Mouse (Mus musculus) kidney, adult 8-10 months (tissue): ENCODE measurements around the gene Tpst1.

ENCODE experiments used
- DNase-seq, 2 experiments: peaks; one replicate each; pipeline ENCODE4 v3.0.0; 2022

Tpst1 gene

DNA sequence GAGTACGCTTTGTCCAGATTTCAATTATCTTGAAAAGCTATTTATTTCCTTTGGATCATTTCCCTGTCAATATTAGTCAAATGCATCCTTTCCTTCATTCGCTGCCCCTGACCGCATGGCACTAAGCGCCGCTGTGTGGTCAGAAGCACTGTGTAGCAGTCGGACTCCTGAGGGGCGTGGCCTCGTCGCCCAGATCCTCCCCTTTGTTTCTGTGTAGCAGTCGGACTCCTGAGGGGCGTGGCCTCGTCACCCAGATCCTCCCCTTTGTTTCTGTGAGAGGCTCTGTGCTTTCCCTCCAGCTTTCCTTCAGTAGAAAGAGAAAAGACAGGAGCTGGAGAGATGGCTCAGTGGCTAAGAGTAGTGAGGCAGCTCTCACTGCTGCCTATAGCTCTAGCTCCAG, 23.6 kb downstream of the Tpst1 start:
- DNase-seq: no peak

DNA sequence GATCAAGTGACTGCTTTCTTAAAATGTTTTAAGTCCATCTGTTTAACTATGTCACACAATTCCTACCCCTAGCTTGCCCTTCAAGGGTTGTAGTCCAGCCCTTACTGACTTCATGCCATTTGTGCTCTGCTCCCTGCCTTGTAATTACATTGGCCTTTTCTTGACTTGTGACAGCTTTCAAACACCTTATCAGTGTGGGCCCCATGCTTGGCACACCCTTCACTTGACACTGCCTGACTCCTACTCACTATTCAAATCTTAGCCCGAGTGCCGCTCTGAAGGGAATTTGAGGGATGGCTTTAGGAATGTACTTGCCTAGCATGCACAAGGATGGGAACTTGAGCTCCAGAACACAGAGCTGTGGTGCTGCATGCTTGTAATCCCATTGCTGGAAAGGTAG, 24.7 kb downstream of the Tpst1 start:
- DNase-seq: no peak

DNA sequence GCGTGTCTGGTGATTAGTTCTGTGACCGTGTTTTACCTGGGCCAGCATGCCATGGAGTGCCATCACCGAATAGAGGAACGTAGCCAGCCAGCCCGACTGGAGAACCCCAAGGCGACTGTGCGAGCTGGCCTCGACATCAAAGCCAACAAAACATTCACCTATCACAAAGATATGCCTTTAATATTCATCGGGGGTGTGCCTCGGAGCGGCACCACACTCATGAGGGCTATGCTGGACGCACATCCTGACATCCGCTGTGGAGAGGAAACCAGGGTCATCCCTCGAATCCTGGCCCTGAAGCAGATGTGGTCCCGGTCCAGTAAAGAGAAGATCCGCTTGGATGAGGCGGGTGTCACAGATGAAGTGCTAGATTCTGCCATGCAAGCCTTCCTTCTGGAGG, 28.6 kb downstream of the Tpst1 start:
- DNase-seq: no peak

DNA sequence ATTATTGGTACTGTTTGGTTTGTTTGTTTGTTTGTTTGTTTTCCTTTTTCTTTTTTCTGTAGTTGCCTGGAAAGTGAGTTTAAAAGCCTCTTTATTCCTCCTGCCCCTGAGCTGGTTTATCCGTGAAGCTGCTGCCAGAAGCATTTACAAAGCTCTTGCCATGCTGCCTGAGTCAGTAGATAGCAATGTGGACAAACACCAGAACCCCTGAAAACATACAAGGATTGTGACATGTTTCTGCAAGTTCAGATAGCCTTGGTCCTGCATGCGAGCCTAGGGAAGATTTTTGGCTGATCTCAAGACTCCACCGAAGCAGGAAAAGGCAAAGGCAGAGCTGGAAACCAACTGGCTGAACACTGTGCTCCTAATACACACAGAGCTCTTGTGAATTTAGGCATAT, 36.2 kb downstream of the Tpst1 start:
- DNase-seq: no peak

DNA sequence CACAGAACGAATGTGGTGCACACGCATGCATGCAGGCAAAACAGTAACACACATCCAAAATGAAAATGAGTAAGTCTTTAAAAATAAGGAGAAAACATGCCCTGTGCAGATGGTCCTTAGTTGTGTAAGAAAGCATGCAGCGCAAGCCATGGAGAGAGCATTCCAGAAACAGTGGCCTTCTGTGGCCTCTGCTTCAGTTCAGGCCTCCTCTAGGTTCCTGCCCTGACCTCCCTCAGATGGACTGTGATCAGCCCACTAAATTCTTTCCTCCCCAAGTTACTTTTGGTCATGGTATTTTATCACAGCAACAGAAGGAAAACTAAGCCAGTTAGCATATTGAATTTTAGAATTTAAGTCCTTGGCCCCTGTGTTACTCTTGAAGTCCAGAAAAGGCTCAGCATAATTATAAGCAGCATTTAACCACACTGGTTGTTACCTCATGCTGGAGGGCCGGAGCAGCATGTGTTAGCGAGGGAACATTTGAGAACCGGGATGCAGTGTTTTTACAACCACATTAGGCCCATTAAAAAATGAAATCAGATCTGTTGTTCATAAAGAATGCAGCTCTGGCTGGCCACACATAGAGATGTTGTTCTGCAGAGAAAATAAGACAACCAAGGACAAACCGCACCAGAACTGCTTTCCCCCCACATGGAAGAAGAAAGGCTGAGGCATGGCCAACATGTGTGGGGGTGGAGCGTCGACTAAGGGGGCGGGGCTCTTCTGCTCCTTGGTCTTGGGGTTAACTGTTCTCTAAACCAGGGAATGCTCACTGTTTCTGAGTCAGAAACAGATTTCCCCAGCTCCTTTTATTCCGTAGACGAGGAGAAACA, 37.7 kb downstream of the Tpst1 start:
- DNase-seq: no peak

DNA sequence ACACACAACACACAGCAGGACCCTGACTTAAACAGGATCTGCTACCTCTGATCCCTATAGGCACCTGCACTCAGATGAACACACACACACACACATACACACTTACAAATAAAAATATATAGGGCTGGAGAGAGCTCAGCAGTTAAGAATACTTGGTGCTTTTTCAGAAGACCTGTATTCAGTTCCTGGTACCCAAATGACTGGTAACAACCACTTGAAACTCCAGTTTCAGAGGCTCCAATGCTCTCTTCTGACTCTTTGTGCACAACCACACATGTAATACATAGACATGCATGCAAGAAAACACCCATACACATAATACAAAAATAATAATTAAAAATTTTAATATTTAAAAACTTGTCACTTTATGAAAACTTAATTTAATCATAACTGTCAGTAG, 39.5 kb downstream of the Tpst1 start:
- DNase-seq: no peak

DNA sequence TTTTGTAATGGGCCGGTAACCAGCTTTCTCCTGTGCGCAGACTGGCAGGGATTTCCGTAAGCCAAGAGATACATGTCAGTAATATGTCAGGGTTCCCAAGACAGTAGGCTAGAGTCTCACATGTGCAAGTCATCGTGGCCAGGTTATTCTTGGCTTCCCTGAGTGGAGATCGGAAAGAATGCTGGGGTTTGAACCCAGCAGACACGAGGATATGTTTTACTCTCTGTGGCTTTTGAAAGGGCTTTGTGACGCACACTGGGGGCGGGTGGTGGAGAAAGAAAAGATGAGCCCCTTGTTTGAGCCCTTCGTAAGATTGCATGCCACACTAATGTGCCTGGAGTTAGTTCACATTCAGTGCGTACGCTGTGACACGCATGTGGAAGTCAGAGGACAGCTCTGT, 43.0 kb downstream of the Tpst1 start:
- DNase-seq: no peak

DNA sequence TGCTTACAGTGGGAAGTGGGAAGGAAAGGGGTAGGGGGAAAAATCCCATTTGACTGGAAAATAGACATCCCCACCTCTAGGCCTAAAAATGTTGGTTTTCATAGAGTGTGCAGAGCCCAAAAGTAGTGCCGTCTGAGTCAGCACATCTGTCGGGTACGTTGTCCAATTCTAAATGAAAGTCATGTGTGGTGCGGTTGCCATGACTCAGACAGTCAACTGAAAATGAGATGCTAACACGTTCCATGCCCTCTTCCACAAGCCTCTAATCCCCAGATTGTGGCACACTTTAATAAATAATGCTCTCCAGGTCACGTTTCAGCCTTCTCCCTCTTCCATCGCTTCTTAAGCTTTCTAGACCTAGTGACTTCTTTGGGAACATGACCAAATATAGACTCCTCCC, 43.7 kb downstream of the Tpst1 start:
- no peak for DNase-seq

DNA sequence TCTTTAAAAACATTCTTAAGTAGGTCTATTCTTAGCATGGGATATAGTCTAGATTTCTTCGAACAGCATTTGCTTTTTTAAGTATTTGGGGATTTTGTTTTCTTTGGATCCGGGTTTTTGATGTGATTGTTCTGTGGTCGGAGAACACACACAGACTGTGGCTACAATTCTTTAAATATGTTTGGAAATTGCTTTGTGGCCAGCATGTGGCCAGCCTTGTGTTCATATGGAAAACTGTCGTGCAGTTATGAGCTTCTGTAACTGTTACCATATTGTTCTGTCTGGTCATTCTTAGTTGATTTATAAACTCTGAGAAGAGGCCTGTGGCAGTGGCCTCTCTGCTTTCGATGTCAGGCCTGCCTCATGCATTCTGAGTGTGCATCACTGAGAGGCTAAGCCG, 44.8 kb downstream of the Tpst1 start:
- DNase-seq: no peak

DNA sequence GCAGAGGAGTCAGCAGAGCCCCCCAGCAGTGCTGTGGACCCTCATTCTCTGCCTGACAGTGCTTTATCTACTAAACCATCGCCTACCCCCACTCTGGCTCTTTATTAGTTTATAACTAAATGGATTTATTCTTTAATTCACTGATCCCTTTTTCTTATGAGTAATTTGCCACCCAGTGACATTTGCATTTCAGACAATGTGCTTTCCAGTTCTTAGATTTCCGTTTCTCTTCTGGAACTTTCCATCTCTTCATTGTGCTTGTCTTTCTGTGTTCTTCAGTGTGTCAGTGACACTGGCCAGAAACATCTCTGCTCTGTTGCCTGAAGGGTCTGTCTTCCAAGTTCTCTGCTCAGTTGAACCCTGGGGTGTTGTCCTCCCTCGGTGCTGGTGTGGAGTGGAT, 46.1 kb downstream of the Tpst1 start:
- DNase-seq: no peak

DNA sequence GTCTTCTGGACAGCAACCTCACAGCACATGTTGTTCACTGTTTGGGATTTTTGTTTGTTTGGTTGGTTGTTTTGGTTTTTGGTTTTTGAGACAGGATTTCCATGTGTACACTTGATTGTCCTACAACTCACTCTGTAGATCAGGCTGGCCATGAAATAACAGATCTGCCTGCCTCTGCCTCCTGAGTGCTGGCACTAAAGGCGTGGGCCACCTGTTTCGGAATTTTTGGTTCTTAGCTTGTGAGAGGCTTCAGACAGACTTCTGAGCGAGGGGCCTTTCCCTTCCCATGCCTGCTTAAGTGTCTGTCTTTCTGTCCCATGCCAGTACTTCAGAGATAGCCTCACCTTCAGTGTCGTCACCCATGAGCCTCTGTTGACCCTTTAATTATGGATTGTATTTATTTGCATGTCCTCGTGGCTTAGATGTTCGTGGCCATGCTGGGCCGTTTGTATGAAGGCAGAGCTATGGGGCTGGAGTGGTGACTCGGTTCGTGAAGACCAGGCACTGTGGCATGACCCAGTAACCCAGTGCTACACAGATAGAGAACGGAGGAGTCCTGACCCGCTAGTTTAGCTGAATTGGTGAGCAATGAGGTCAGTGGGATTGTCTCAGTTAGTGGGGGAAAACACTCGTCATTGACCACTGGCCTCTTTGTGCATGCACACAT, 47.1 kb downstream of the Tpst1 start:
- DNase-seq: no peak

DNA sequence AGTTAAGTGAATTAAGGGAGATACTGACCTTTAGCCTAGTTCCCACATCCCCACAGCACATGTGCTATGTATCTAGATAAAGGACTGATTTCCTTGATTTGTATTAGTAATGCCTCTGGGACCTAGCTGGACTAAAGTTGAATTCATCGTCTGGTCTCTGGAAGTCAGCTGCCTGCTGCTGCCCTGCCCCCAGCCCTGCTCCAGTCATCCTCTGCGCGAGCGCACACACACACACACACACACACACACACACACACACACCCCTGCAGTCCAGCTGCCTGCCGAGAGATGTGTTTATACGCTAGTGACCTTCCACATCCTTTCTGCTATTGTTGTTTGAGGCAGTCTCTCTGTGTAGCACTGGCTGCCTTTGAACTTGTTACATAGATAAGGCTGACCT, 47.8 kb downstream of the Tpst1 start:
- no peak for DNase-seq

DNA sequence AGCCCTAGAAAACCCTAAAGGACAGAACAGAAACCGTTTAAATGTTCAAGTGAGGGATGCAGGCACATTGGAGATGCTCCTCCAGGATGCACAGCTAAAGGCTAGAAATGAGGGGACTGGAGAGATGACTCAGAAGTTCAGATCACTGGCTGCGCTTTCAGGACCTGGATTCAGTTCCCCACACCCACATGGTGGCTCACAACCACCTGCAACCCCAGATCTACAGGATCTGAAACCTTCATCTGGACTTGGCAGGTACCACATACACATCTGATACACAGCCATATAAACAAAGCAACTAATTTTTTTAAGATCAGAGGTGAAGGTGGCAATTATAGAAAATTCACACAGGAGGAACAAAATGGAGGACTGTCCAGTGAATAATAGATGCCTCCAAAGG, 49.2 kb downstream of the Tpst1 start:
- DNase-seq: no peak

DNA sequence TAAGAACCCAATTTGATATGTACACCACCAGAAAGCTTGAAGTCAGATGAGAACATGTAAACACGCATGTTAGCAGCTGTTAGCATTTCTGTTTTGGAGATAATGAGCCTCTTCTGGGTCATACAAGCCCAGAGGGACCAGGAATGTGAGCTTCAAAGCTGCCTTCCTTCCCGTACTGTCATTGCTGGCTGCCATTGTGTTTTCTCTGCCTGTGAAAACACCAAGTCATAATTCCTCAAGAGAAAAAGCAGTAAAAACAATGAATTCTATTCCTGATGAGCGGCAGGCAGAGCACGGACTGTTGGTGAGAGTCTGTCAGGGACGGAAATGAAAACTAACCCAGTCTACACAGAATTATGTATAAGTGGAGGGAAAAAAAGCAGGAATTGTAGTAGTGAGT, 51.1 kb downstream of the Tpst1 start:
- DNase-seq: no peak

DNA sequence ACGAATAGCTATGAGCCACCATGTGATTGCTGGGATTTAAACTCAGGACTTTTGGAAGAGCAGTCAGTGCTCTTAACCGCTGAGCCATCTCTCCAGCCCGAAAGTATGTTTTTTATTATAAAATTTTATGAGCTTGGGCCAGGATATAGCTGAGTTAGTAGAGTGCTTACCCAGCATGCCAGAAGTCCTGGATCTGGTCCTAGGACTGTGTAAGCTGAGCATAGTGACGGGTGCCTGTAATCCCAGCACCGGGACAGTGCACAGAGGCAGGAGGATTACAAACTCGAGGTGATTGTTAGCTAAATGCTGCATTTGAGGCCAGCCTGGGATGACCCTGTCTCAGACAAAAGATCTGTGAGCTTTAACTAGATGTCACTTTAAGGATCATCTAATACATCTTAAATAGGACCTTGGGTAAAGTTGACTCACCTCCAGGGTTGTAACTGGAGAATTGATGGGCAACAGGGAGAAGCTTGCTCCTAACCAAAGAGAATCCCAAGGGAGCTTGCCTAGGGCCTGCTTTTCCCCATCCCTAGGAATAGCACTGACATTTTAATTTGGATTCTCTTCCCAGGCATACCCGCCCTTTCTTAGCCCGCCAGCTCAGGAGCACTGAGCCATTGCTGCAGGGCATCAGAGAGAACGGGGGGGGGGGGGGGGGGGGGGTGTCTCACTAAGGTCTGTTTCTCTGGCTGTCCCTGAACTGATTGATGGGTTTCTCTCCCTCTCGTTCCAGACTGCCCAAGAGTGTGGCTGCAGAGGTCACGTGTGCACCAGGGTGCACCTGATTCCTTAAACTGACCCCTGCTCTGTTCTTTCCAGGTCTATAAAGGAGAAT, 55.8 kb downstream of the Tpst1 start:
- DNase-seq: no peak

DNA sequence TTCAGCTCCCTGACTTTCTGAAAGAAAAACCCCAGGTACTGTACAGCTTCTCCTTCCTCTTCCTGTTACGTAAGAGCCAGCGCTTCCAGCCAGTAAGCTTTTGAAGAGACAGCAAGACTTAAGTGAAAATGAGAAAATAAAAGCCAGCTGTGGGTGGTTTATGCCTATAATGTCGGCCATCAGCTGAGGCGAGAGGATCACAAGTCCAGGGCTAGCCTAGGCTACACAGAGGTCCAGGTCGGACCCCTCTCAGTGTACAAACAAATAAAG, 56.3 kb downstream of the Tpst1 start:
- DNase-seq: no peak

DNA sequence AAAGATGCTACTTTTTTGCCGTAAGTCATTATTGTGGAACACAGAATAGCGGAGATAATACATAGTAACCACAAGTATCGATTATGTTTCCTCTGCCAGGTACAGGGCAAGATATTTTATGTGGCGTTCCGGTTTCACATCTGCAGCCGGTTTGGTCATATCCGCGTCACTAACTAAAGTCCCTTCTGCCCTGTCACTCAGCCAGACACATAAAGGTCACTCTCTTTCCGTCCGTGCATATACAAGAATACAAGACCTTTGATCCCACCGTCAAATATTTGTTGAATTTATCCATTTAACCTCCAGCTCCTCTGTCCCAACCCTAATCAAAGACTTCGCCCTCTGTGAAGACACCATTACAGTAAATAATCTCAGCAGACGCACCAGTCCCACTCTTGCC, 63.5 kb downstream of the Tpst1 start:
- DNase-seq: no peak

DNA sequence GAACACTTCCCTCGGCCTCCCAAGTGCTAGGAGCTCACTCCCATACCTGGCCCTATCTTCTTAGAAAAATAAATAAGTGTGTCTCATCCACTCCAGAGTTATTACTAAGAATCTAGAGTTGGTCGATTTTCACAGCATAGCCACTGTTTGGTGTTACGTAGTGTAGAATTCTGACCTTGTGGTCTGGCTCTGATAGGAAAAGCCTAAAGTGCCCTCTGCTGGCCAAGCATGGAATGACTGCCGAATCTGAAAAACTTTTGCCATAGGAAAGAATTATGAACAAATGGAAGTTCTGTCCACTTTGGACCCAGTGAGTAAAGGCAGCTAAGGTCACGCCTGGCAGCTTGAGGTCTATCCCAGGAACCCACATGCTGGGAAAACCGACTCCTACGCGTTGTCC, 66.3 kb downstream of the Tpst1 start:
- peak; percentile 62 to 88 for DNase-seq

DNA sequence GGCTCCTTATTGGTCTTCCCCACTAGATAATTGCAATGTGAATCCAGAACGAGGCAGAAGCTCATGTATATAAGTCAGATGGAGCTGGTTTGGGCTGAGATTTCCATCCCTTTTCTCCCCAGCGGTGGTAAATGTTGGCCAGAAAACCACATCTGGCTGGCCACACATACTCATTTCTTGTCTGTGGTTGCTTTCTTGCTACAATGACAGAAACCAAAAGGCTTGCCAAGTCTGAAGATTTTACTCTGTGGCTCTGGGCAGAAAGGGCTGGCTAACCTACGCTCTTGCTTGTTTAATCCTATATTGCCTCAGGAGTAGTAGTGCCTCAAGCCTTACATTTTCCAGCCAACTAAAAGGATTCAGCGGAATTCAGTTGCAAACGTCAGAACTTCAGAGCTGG, 68.0 kb downstream of the Tpst1 start:
- no peak for DNase-seq

DNA sequence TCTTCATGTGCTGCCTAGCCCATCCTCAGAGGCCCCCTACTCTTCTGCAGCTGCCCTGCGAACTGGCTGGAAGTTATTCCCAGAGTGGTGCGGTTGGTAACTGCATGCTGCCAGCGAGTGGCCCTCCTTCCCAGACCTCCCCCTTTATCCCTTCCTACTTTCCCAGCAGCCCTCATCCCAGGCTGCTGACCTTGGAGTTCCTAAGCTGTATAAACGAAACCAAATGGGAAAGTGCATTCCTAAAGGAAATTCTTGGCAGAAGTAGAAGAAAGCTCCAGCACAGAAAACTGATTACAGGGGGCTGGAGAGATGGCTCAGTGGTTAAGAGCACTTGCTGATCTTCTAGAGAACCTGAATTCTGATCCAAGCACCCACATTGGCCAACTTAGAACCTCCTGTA, 68.9 kb downstream of the Tpst1 start:
- DNase-seq: no peak

DNA sequence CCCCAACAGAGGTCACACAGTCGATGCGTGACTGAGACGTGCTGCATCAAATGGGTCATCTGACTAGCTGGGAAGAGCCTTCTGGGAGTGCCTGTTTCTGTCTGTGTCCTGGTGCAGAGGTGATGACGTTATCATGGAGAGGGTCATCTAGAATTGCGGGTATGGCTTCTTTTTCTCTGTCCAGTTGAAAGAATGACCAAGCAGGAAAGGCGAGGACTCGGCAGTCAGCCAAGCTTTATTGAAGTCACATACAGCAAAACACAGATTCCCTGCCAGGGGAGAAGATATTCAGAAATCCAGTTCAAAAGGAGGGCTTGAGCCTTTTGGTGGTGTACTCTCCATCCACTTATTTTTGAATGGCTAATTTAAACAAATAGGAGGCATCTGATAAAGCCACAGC, 70.0 kb downstream of the Tpst1 start:
- no peak for DNase-seq

DNA sequence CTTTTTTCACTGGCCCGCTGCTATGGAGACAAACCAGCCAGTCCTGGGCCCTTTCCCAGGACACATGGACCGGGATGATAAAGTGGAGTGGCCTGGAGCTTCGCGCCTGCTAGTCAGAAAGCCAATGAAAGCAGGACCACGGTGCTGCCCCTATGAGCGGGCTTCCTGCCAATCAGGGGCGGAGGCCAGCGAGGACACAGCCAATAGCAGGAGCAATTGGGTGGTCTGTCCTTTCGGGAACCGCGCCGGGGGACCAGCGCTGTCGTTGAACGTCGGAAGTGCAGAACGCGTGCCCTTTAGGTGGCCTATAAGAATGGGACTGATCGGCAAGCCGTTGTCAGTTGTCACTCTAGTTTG, 70.8 kb downstream of the Tpst1 start:
- DNase-seq: peak; percentile 58 to 70

DNA sequence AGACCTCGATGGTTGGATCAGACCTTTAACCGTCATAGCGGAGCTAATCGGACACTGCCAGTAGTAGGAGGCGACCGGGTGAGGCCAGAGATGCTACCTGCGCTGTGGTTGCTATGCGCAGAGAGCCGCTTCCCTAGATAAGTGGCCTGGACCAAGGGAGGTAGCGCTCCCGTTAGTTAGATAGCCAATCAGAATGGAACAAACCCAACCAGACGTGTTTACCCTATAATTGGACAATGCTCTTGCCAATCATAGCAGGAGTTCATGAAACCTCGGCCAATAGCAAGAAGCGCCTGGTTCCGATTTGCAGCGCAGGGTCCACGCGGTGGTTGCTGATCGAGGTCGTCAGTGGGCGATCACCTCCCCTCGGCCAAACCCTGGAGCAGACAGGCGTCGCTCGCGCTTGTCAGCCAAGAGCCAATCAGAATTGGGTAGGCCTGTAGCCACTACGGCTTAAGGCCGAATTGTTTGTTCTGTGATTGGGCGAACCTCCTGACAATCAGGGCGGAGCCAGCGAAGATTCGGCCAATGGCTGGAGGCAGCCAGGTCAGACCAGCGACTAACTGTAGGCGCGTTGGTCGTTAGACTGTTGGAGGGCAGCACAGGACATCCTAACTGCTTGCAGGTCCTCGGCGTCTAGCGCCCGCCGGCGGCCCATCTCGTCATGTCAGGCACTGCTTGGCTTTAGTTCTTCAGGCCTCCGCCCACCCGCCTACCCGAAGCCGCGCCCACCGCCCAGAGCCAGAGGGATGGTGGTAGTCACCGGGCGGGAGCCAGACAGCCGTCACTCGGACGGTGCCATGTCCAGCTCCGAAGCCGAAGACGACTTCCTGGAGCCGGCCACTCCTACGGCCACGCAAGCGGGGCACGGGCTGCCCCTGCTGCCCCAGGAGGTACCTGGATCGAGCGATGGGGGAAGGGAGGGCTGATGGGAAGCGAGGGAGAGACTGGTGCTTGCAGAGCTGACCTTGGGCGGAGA, 71.5 kb downstream of the Tpst1 start, which contains the start of gene Kctd7:
Gene Kctd7 (plus strand): TSS at position 528 of the 979 bp plus-strand sequence.
- peak; percentile 97 to 98 for DNase-seq
